Mouse (Mus musculus): ENCODE measurements at regions not wholly inside any gene's neighbourhood (a gene's known extent, or its start where the extent isn't known, plus 50 kb on each side); places are given as distances from the start of the nearest gene placed in this dataset.

DNA sequence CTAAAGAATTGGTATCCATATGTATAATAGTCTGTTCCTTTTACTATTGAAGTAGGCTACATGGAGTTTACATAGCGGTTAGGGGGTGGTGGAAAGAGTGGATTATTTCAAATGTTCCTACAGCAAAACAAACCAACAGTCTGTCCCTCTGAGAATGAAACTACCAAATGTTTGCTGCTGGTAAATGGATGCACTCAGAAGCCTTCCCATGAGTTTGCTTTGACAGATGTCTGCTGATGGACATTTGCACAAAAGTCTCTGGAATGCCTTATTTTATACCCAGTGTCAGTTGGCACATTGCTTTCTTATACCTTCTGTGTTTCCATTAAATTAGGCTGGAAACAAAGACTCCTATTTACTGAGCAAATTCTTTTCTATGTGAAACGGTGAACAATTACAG is 1644.1 kb upstream of the Flrt2 start:
- Histone ChIP-seq H3K27ac (replicated peaks; ENCODE audit: low read depth, low read length) (no peak overlapping the region), H3K4me1 (ENCODE audit: control insufficient read depth, insufficient read depth, low read length) (no peaks in the 10 kb centered on the region), H3K4me2 (replicated peaks; ENCODE audit: low read depth, low read length, severe bottlenecking) (no peak overlapping the region), H3K4me3 (replicated peaks; ENCODE audit: low read length) (no peak overlapping the region), H3K9ac (ENCODE audit: low read depth, low read length, severe bottlenecking) (no peak overlapping the region), H3K36me3 (ENCODE audit: control insufficient read depth, insufficient read depth, low read length) (no peaks in the 10 kb centered on the region), H3K27me3 (ENCODE audit: control insufficient read depth, insufficient read depth, low read length) (no peaks in the 10 kb centered on the region), H3K9me3 (ENCODE audit: control insufficient read depth, low read length) (no peaks in the 10 kb centered on the region)
- no peak for TF ChIP-seq POLR2A (IDR thresholded peaks at IDR 0.05; ENCODE audit: borderline replicate concordance, extremely low read depth, insufficient read depth, insufficient read length)
- ATAC-seq (ENCODE audit: low FRiP score, low read depth) (no peak), DNase-seq (ENCODE audit: low spot score) (no peak)
- 80% methylated on average over 2 of the region's 2 CpGs for WGBS

DNA sequence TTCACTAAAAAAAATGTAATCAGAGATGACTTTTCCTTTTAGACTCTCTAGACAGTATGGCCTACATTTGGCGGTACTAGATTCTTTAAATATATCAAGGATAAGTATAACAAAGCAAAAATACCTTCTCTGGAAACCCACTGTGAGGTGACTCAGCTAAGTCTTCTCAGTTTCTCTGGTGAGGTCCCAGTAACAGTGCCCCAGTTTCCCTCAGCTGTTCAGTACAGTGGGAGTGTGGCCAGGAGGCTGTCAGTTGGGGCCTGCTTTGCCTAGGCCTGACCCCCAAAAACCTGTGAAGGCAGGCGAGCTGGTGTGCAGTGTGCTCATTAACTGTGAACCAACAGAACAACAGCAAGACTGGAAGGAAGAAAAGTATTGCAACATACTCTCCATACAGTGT is 1634.3 kb upstream of the Flrt2 start:
- Histone ChIP-seq H3K4me2 (replicated peaks; ENCODE audit: low read depth, low read length, severe bottlenecking) (no peak overlapping the region), H3K4me3 (replicated peaks; ENCODE audit: low read length) (no peak overlapping the region), H3K9ac (ENCODE audit: low read depth, low read length, severe bottlenecking) (no peak overlapping the region), H3K36me3 (ENCODE audit: control insufficient read depth, insufficient read depth, low read length) (no peaks in the 10 kb centered on the region), H3K27ac (replicated peaks; ENCODE audit: low read depth, low read length) (no peak overlapping the region), H3K4me1 (ENCODE audit: control insufficient read depth, insufficient read depth, low read length) (no peaks in the 10 kb centered on the region), H3K27me3 (ENCODE audit: control insufficient read depth, insufficient read depth, low read length) (no peaks in the 10 kb centered on the region), H3K9me3 (ENCODE audit: control insufficient read depth, low read length) (no peaks in the 10 kb centered on the region)
- ATAC-seq (ENCODE audit: low FRiP score, low read depth), result no peak
- no peak for DNase-seq (ENCODE audit: low spot score)
- TF ChIP-seq POLR2A (IDR thresholded peaks at IDR 0.05; ENCODE audit: borderline replicate concordance, extremely low read depth, insufficient read depth, insufficient read length), result no peak
- 84% methylated on average over 2 of the region's 2 CpGs for WGBS

DNA sequence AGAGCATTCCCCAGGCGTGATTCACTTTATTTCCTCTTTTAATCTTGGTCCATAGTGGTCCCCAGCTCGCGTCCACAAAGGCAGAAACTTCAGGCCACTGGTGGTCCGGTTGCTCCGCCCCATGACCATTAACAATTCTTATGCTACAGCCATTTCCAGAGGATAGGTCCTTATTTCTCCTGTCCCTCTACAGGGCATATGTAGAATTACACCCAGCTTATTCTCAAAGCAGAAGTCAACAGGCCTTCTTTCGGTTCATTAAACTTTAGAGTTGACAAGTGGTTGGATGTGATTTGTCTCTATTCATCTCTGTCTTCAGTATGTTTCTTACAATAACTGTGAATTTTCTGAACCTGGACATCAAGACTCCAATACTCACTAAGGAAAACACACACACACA is 1632.4 kb upstream of the Flrt2 start:
- no peak overlapping the region for H3K9ac ChIP-seq (ENCODE audit: low read depth, low read length, severe bottlenecking)
- ATAC-seq (ENCODE audit: low FRiP score, low read depth) (no peak), DNase-seq (ENCODE audit: low spot score) (no peak)
- H3K4me3 ChIP-seq (replicated peaks; ENCODE audit: low read length), result no peak overlapping the region
- no peaks in the 10 kb centered on the region for H3K4me1 ChIP-seq (ENCODE audit: control insufficient read depth, insufficient read depth, low read length)
- H3K9me3 ChIP-seq (ENCODE audit: control insufficient read depth, low read length), result no peaks in the 10 kb centered on the region
- no peak overlapping the region for H3K27ac ChIP-seq (replicated peaks; ENCODE audit: low read depth, low read length)
- no peaks in the 10 kb centered on the region for H3K36me3 ChIP-seq (ENCODE audit: control insufficient read depth, insufficient read depth, low read length)
- 88% methylated on average over 6 of the region's 6 CpGs for WGBS
- no peak for TF ChIP-seq POLR2A (IDR thresholded peaks at IDR 0.05; ENCODE audit: borderline replicate concordance, extremely low read depth, insufficient read depth, insufficient read length)
- H3K27me3 ChIP-seq (ENCODE audit: control insufficient read depth, insufficient read depth, low read length), result no peaks in the 10 kb centered on the region
- no peak overlapping the region for H3K4me2 ChIP-seq (replicated peaks; ENCODE audit: low read depth, low read length, severe bottlenecking)

DNA sequence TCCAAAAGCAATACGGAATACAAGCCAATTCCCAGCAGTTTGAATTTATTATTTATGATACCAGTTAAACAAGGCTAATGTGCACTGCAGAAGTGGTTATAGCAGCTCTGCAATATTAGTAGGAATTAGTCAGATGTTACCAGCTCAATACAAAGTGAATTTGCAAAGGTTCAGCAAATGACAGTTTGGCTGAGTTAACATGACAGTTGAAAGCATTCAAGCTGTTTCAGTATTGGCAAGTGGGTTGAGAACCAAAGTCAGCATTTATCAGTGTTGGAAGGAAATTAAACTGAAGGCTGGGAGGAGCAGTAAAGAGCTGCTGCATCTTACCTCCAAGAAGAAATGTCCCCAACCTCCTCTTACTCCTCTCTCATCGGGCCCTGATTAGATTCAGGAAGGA is 1631.7 kb upstream of the Flrt2 start:
- ATAC-seq (ENCODE audit: low FRiP score, low read depth) (no peak), DNase-seq (ENCODE audit: low spot score) (no peak)

DNA sequence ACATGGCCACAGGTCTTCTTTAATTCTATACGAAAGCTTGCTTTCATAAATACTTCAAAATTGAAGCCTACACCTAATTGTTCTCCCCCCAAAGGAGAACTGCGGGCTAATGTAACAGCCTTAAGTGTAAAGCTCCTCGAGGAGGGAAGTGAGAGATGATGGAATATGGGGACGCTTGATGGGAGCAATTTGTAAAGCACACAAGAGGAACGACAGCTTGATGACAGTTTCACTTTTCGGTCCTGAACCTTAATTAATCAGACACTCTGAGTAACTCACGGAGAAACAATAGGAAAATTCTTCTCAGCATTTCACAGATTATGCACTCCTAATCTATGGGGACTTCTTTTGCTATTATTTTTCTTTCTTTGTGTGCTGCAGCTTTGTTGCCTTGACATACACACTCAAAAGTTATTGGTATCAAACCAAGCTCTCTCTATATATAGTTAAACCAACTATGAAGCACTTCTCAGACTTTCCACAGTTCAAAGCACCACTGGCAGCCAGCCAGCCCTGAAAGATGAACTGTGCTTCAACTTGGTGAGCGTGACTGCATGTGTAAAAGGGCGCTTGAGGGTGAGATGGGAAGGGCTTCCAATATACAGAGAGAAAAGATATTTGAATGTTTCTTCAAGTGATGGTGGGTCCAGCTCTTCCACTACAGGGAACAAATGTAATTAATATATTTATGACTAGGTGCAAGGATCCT is 1625.4 kb upstream of the Flrt2 start:
- 51% methylated on average over 9 of the region's 9 CpGs for WGBS
- Histone ChIP-seq H3K27ac (replicated peaks; ENCODE audit: low read depth, low read length) (no peak overlapping the region), H3K36me3 (ENCODE audit: control insufficient read depth, insufficient read depth, low read length) (no peaks in the 10 kb centered on the region), H3K4me1 (ENCODE audit: control insufficient read depth, insufficient read depth, low read length) (peaks cover 6% of the 10 kb centered on the region; the same call in 1 of the 2 replicates), H3K9me3 (ENCODE audit: control insufficient read depth, low read length) (no peaks in the 10 kb centered on the region), H3K27me3 (ENCODE audit: control insufficient read depth, insufficient read depth, low read length) (no peaks in the 10 kb centered on the region), H3K4me2 (replicated peaks; ENCODE audit: low read depth, low read length, severe bottlenecking) (no peak overlapping the region; the same call in 1 of the 2 replicates), H3K9ac (ENCODE audit: low read depth, low read length, severe bottlenecking) (no peak overlapping the region), H3K4me3 (replicated peaks; ENCODE audit: low read length) (no peak overlapping the region)
- ATAC-seq (ENCODE audit: low FRiP score, low read depth) (0 out of 2 replicates have a peak, but pooled peaks have one; percentile 25), DNase-seq (ENCODE audit: low spot score) (peak; percentile 81)
- no peak for TF ChIP-seq POLR2A (IDR thresholded peaks at IDR 0.05; ENCODE audit: borderline replicate concordance, extremely low read depth, insufficient read depth, insufficient read length)

More for the DNA sequence above, 1631.7 kb upstream of the Flrt2 start:
- H3K4me1 ChIP-seq (ENCODE audit: control insufficient read depth, insufficient read depth, low read length), result no peaks in the 10 kb centered on the region
- no peak overlapping the region for H3K4me2 ChIP-seq (replicated peaks; ENCODE audit: low read depth, low read length, severe bottlenecking)
- H3K9me3 ChIP-seq (ENCODE audit: control insufficient read depth, low read length), result no peaks in the 10 kb centered on the region
- TF ChIP-seq POLR2A (IDR thresholded peaks at IDR 0.05; ENCODE audit: borderline replicate concordance, extremely low read depth, insufficient read depth, insufficient read length), result no peak
- no peak overlapping the region for H3K27ac ChIP-seq (replicated peaks; ENCODE audit: low read depth, low read length)
- no peak overlapping the region for H3K9ac ChIP-seq (ENCODE audit: low read depth, low read length, severe bottlenecking)
- no peak overlapping the region for H3K4me3 ChIP-seq (replicated peaks; ENCODE audit: low read length)
- H3K27me3 ChIP-seq (ENCODE audit: control insufficient read depth, insufficient read depth, low read length), result no peaks in the 10 kb centered on the region
- 75% methylated on average over 2 of the region's 2 CpGs for WGBS
- no peaks in the 10 kb centered on the region for H3K36me3 ChIP-seq (ENCODE audit: control insufficient read depth, insufficient read depth, low read length)

All from limb, embryonic 14.5 days (tissue).